Mouse (Mus musculus): ENCODE results near the gene Saysd1. TPM values are rescaled to one million over a fixed set of nuclear protein-coding genes. Genes with fewer than 3 reads are reported as not detected.

Gene Saysd1
- polyA plus RNA-seq, 1 experiment from 2014 or later: 11.1 TPM

Other genes with a start within 250 kb of the Saysd1 start
- gene Gng2, start 160.9 kb downstream of the Saysd1 start, polyA plus RNA-seq (2015; fragmentation: Nextera tagmentation; extraction: Ambion mirVana): 51.1 and 56.5 TPM in 2 replicates
- gene Kcnk5, start 43.3 kb upstream of the Saysd1 start, polyA plus RNA-seq (2015; fragmentation: Nextera tagmentation; extraction: Ambion mirVana): 15.8 and 17.3 TPM in 2 replicates
- 0.21 TPM in 1 of 2 replicates, not detected in the other for gene Kcnk16, start 130.7 kb upstream of the Saysd1 start, polyA plus RNA-seq (2015; fragmentation: Nextera tagmentation; extraction: Ambion mirVana)
- 17.4 and 18.2 TPM in 2 replicates for gene Nudt13, start 156.2 kb upstream of the Saysd1 start, polyA plus RNA-seq (2015; fragmentation: Nextera tagmentation; extraction: Ambion mirVana)
- gene Ecd, start 209.6 kb upstream of the Saysd1 start, polyA plus RNA-seq (2015; fragmentation: Nextera tagmentation; extraction: Ambion mirVana): 54.4 and 61.5 TPM in 2 replicates
- 34.5 and 40.0 TPM in 2 replicates for gene Fam149b, start 209.6 kb upstream of the Saysd1 start, polyA plus RNA-seq (2015; fragmentation: Nextera tagmentation; extraction: Ambion mirVana)